Mouse (Mus musculus) kidney, postnatal 0 days (tissue): ENCODE results near the gene Klk4. TPM values are rescaled to one million over a fixed set of nuclear protein-coding genes. Genes with fewer than 3 reads are reported as not detected.

Experiments used
- ATAC-seq: fragments of 200-750 bp; cut with Nextera tagmentation; replicated peaks from 2 replicates; pipeline ENCODE4 v1.8.0; 2017; ENCODE audit warnings: low read depth, moderate number of reproducible peaks, moderate TSS enrichment, moderate library complexity; ENCODE audit not compliant: low FRiP score
- DNase-seq: peaks from one replicate; pipeline ENCODE4 v3.0.0-alpha.2; 2016; ENCODE audit warnings: low spot score
- H3K27ac ChIP-seq: fragments of 300-500 bp; sonication (generic); 2 replicates; pipeline ENCODE4 v1.5.1; 2014; ENCODE audit warnings: mild to moderate bottlenecking
- H3K27me3 ChIP-seq: fragments of 300-500 bp; sonication (generic); 2 replicates; pipeline ENCODE4 v1.6.1; 2014; ENCODE audit warnings: low read length, mixed read lengths; ENCODE audit not compliant: insufficient read depth
- H3K36me3 ChIP-seq: fragments of 300-500 bp; sonication (generic); 2 replicates; pipeline ENCODE4 v1.6.1; 2014; ENCODE audit warnings: low read length, mixed read lengths; ENCODE audit not compliant: insufficient read depth
- H3K4me1 ChIP-seq: fragments of 300-500 bp; sonication (generic); replicated peaks from 2 replicates; pipeline ENCODE4 v1.6.1; 2014; ENCODE audit warnings: antibody characterized with exemption, low read length, mixed read lengths; ENCODE audit not compliant: insufficient read depth
- H3K4me2 ChIP-seq: fragments of 300-500 bp; sonication (generic); 2 replicates; pipeline ENCODE4 v1.6.1; 2014; ENCODE audit warnings: mild to moderate bottlenecking, low read length, moderate library complexity, mixed read lengths
- H3K4me3 ChIP-seq: fragments of 300-500 bp; sonication (generic); replicated peaks from 2 replicates; pipeline ENCODE4 v1.5.1; 2014; ENCODE audit warnings: low read depth, low read length
- H3K9ac ChIP-seq: fragments of 300-500 bp; sonication (generic); 2 replicates; pipeline ENCODE4 v1.6.1; 2014; ENCODE audit warnings: low read depth, low read length
- H3K9me3 ChIP-seq: fragments of 300-500 bp; sonication (generic); replicated peaks from 2 replicates; pipeline ENCODE4 v1.6.1; 2016; ENCODE audit warnings: low read length, inconsistent platforms, mixed read lengths
- CTCF ChIP-seq: IDR thresholded peaks from 2 replicates; pipeline ENCODE4 v1.5.1; 2016; ENCODE audit warnings: antibody characterized with exemption, low read depth, mild to moderate bottlenecking, moderate library complexity
- WGBS: fragments of 180-500 bp; shearing (Covaris S2); extraction: QIAGEN DNeasy Blood & Tissue Kit; methylation state at CpG from one replicate; pipeline ENCODE4 v1.1.7; 2014; 5-methylcytosine and 5-hydroxymethylcytosine counted together
- polyA plus RNA-seq: library from polyadenylated mRNA; unstranded; fragments of >200 nt; fragmentation: Nextera tagmentation; extraction: Ambion mirVana; gene quantifications from 2 replicates; pipeline ENCODE4 v1.2.1, GENCODE M21; 2015

The Klk4 gene
- polyA plus RNA-seq, 1 experiment from 2014 or later = not detected

DNA sequence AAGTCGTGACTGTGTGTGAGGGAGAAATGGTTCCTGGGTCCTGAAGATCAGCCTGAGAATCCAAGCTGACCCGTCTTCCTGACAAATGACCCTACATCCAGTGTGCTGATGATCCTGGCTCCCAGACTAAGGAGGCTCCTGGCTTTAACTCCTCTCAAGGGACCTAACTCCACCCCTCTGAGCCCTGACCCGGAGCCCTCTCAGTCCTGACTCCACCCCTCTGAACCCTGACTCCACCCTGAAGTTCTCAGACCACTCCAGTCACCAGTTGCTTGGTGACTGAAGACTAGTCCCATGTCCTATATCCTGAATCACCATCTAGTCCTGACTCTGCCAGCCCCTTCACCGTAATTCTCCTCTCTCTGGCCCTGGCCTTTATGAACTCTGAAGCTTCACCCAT is 1.4 kb downstream of the Klk4 start:
- Histone ChIP-seq H3K27ac (no peak overlapping the region), H3K27me3 (no peaks in the 10 kb centered on the region), H3K9me3 (no peaks in the 10 kb centered on the region), H3K4me3 (no peak overlapping the region), H3K4me2 (no peak overlapping the region), H3K36me3 (no peaks in the 10 kb centered on the region), H3K9ac (no peak overlapping the region), H3K4me1 (no peaks in the 10 kb centered on the region)
- no peak for TF ChIP-seq CTCF
- WGBS = 17% methylated on average over 4 of the region's 4 CpGs
- no peak for ATAC-seq
- DNase-seq = no peak

GRCm38 (mm10) chr7:43882811-43883210 is 1.9 kb downstream of the Klk4 start:
- H3K4me2 ChIP-seq = no peak overlapping the region
- H3K9me3 ChIP-seq = no peaks in the 10 kb centered on the region
- no peak overlapping the region for H3K27ac ChIP-seq
- H3K4me3 ChIP-seq = no peak overlapping the region
- no peaks in the 10 kb centered on the region for H3K36me3 ChIP-seq
- WGBS = 18% methylated on average over 4 of the region's 4 CpGs
- no peak for DNase-seq
- ATAC-seq = no peak
- no peaks in the 10 kb centered on the region for H3K4me1 ChIP-seq
- H3K9ac ChIP-seq = no peak overlapping the region
- TF ChIP-seq CTCF = no peak
- H3K27me3 ChIP-seq = no peaks in the 10 kb centered on the region

DNA sequence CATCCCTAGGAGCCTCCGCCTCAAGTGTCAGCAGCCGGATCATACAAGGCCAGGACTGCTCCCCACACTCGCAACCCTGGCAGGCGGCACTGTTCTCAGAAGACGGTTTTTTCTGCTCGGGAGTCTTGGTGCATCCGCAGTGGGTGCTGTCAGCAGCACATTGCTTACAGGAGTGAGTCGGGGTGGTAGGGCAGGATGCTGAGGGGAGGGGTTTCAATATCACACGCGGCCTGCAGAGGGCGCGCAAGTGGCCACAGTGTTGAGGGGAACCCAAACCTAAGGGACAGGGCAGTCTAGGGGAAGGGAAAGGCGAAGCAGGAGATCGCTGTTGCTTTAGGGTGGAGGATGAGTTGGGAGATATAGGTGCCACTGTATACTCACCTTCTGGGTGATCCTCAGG is 2.6 kb downstream of the Klk4 start:
- no peak overlapping the region for H3K9ac ChIP-seq
- no peaks in the 10 kb centered on the region for H3K9me3 ChIP-seq
- H3K36me3 ChIP-seq = no peaks in the 10 kb centered on the region
- no peaks in the 10 kb centered on the region for H3K4me1 ChIP-seq
- DNase-seq = peak; percentile 53
- 0 out of 2 replicates have a peak overlapping the region, but pooled peaks have one; percentile 25 for H3K4me2 ChIP-seq
- peak; percentile 72 for TF ChIP-seq CTCF
- no peak overlapping the region for H3K27ac ChIP-seq
- no peak overlapping the region for H3K4me3 ChIP-seq
- ATAC-seq = 0 out of 2 replicates have a peak, but pooled peaks have one; percentile 40
- 8% methylated on average over 14 of the region's 14 CpGs for WGBS
- H3K27me3 ChIP-seq = no peaks in the 10 kb centered on the region

DNA sequence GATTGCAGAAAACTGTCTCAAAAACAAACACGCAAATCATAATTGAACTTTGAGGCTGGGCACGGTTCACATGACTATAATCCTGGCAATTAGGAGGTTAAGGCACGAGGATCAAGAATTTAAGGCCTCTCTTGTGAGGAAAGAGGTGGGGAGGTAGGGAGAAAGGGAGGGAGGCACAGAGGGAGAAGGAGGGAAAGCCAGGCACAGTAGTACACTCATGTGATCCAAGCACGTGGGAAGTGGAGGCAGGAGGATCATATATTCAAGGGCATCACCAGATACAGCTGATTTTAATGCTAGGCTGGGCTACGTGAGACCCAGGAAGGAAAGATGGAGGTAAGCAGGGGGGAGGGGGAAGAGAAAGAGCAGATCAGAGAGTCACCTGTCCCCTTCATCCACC is 10.4 kb downstream of the Klk4 start:
- Histone ChIP-seq H3K4me2 (no peak overlapping the region), H3K36me3 (no peaks in the 10 kb centered on the region), H3K9me3 (no peaks in the 10 kb centered on the region), H3K4me3 (no peak overlapping the region), H3K9ac (no peak overlapping the region), H3K27ac (no peak overlapping the region), H3K27me3 (no peaks in the 10 kb centered on the region), H3K4me1 (no peaks in the 10 kb centered on the region)
- no peak for TF ChIP-seq CTCF
- DNase-seq (no peak), ATAC-seq (no peak)
- WGBS = 49% methylated on average over 5 of the region's 5 CpGs

DNA sequence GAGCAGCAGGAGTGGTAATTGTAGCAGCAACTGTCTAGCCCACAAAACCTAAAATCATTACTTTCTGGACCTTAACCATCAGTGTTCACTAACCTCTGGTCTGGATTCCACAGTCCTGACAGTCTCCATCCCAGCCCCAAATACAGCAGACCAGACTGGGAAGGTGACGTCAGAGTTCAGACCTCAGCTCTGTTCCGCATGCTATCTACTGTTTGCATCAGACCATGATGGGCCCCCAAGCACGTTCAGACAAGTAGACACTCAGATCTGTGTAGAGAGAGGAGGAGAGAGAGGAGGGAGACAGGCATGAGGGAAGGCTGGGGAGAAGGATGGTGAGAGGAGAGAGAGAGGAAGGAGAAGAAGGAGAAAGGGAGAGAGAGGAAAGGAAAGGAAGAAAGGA is 10.8 kb downstream of the Klk4 start:
- 60% methylated on average over 3 of the region's 3 CpGs for WGBS
- TF ChIP-seq CTCF = no peak
- Histone ChIP-seq H3K4me2 (no peak overlapping the region), H3K4me3 (no peak overlapping the region), H3K4me1 (no peaks in the 10 kb centered on the region), H3K27me3 (no peaks in the 10 kb centered on the region), H3K9ac (no peak overlapping the region), H3K9me3 (no peaks in the 10 kb centered on the region), H3K36me3 (no peaks in the 10 kb centered on the region), H3K27ac (no peak overlapping the region)
- ATAC-seq (no peak), DNase-seq (no peak)

- H3K9ac ChIP-seq = no peak overlapping the region
- WGBS = 5% methylated on average over 1 of the region's 1 CpGs
Observed at GRCm38 (mm10) chr7:43894836-43895235, 13.9 kb downstream of the Klk4 start.

DNA sequence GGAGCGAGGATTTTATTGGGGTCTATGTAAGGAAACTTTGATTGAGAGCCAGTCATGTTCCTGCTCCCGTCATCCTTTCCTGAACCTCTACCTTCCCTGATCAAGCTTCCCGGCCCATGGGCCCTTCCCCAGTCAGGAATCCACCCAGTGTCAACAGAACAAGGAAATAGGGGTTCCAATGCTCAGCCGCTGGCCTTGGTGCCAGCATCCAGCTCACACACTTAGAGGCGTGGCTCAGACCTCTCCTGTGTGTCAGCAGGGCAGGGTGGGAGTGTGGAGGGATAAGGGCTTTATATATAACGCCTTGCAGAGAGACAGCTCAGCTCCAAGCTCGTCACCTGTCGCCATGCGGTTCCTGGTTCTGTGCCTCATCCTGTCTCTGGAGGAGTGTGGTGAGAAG is 33.9 kb downstream of the Klk4 start:
- no peak for DNase-seq
- no peaks in the 10 kb centered on the region for H3K36me3 ChIP-seq
- WGBS = 70% methylated on average over 9 of the region's 9 CpGs

More at GRCm38 (mm10) chr7:43894836-43895235, 13.9 kb downstream of the Klk4 start:
- Histone ChIP-seq H3K27me3 (no peaks in the 10 kb centered on the region), H3K27ac (no peak overlapping the region), H3K9me3 (no peaks in the 10 kb centered on the region), H3K4me1 (no peaks in the 10 kb centered on the region), H3K36me3 (no peaks in the 10 kb centered on the region), H3K4me3 (no peak overlapping the region), H3K4me2 (no peak overlapping the region)
- DNase-seq = peak; percentile 86
- peak; percentile 94 for TF ChIP-seq CTCF
- peak; percentile 93 for ATAC-seq

More for the DNA sequence above, 33.9 kb downstream of the Klk4 start:
- Histone ChIP-seq H3K9me3 (no peaks in the 10 kb centered on the region), H3K4me3 (no peak overlapping the region), H3K4me2 (no peak overlapping the region), H3K9ac (no peak overlapping the region), H3K4me1 (no peaks in the 10 kb centered on the region), H3K27me3 (no peaks in the 10 kb centered on the region), H3K27ac (no peak overlapping the region)
- no peak for ATAC-seq
- no peak for TF ChIP-seq CTCF
